9 mouse cellular contexts compared by ENCODE assay signal in genomic region chr7:16890536-16890935, GRCm38 (mm10). TPM values are rescaled to one million over a fixed set of nuclear protein-coding genes. Genes with fewer than 3 reads are reported as not detected.
A peak's percentile ranks its signal among the peaks of the same experiment; 100 is the strongest.
DNase-seq lines count a peak whose midpoint lies in the region; ATAC-seq lines count a peak whose summit lies in the region.
"Had no signal": no experiment of that assay in that cellular context is flagged by ENCODE, and none has a peak within 500 bp of the region (broad histone marks: within the 10 kb centered on the region; RNA-seq: fewer than 3 reads in every experiment).

No protein-coding gene starts in this region.

- peak overlapping the region; percentile 42 for H3K4me2 ChIP-seq in neural tube, embryonic 11.5 days (ENCODE audit: low read depth)
- peak overlapping the region; percentile 68 for H3K4me2 ChIP-seq in heart, embryonic 16.5 days (ENCODE audit: low read depth, low read length)
- peak overlapping the region; percentile 64 for H3K4me2 ChIP-seq in limb, embryonic 11.5 days (ENCODE audit: low read depth, severe bottlenecking)
- H3K4me2 ChIP-seq in stomach, embryonic 16.5 days (ENCODE audit: low read depth, low read length) = peak overlapping the region; percentile 68

- no peak overlapping the region for H3K4me3 ChIP-seq in neural tube, embryonic 11.5 days (ENCODE audit: low read depth, low read length)
- H3K4me3 ChIP-seq in heart, embryonic 16.5 days (ENCODE audit: low read length) = peak overlapping the region; percentile 33
- H3K4me3 ChIP-seq in limb, embryonic 11.5 days (ENCODE audit: low read depth, low read length) = peak overlapping the region; percentile 32
- peak overlapping the region; percentile 13; the same call in 1 of the 2 replicates for H3K4me3 ChIP-seq in stomach, embryonic 16.5 days (replicated peaks; ENCODE audit: low read length)

- H3K27me3 ChIP-seq in neural tube, embryonic 11.5 days (ENCODE audit: control insufficient read depth, insufficient read depth, low read length) = peaks cover 32% of the 10 kb centered on the region
- H3K27me3 ChIP-seq in heart, embryonic 16.5 days (ENCODE audit: control insufficient read depth, insufficient read depth, low read length) = peaks cover 22% of the 10 kb centered on the region
- H3K27me3 ChIP-seq in limb, embryonic 11.5 days (ENCODE audit: control insufficient read depth, insufficient read depth, low read length) = no peaks in the 10 kb centered on the region
- peaks cover 15% of the 10 kb centered on the region for H3K27me3 ChIP-seq in stomach, embryonic 16.5 days (ENCODE audit: control insufficient read depth, insufficient read depth, low read length)

- H3K4me1 ChIP-seq in neural tube, embryonic 11.5 days (ENCODE audit: control insufficient read depth, insufficient read depth, low read length) = peaks cover 29% of the 10 kb centered on the region
- peaks cover 19% of the 10 kb centered on the region for H3K4me1 ChIP-seq in heart, embryonic 16.5 days (ENCODE audit: control insufficient read depth, insufficient read depth, low read length)
- peaks cover 41% of the 10 kb centered on the region for H3K4me1 ChIP-seq in limb, embryonic 11.5 days (ENCODE audit: control insufficient read depth, insufficient read depth, low read length)
- H3K4me1 ChIP-seq in stomach, embryonic 16.5 days (ENCODE audit: control insufficient read depth, insufficient read depth, low read length) = peaks cover 37% of the 10 kb centered on the region

- ATAC-seq in neural tube, embryonic 11.5 days (ENCODE audit: insufficient read depth, low FRiP score, low TSS enrichment) = no peak
- ATAC-seq in heart, embryonic 16.5 days (replicated peaks; ENCODE audit: extremely low read depth, insufficient read depth, low FRiP score) = no peak; the same call in 1 of the 2 replicates
- ATAC-seq in limb, embryonic 11.5 days (ENCODE audit: insufficient number of reproducible peaks, low FRiP score, low TSS enrichment, low read depth) = no peak
- peak; percentile 0; the same call in 1 of the 2 replicates for ATAC-seq in stomach, embryonic 16.5 days (ENCODE audit: insufficient read depth, low FRiP score)

- H3K27ac ChIP-seq in neural tube, embryonic 11.5 days (ENCODE audit: low read depth, low read length) = peak overlapping the region; percentile 9
- peak overlapping the region; percentile 72 for H3K27ac ChIP-seq in heart, embryonic 16.5 days (ENCODE audit: low read length)
- peak overlapping the region; percentile 98 for H3K27ac ChIP-seq in limb, embryonic 11.5 days (replicated peaks; ENCODE audit: low read depth, low read length)
- H3K27ac ChIP-seq in stomach, embryonic 16.5 days (ENCODE audit: low read length) = peak overlapping the region; percentile 97

- no peak for DNase-seq in neural tube, embryonic 11.5 days (ENCODE audit: low spot score)
- DNase-seq in neural tube, embryonic 10.5 days (ENCODE audit: extremely low spot score, low spot score) = no peak
- DNase-seq in limb, embryonic 11.5 days (ENCODE audit: low spot score) = peak; percentile 55
- DNase-seq in T-cell, adult 2 months (ENCODE audit: low spot score) = no peak
- no peak for DNase-seq in spleen, adult 12 weeks (ENCODE audit: low spot score)
- no peak for DNase-seq in layer of hippocampus, adult 18-20 months (ENCODE audit: low spot score in 2 of 2)

- H3K9me3 ChIP-seq in neural tube, embryonic 11.5 days (ENCODE audit: control insufficient read depth, low read length) = peaks cover 4% of the 10 kb centered on the region; the same call in 1 of the 2 replicates
- peaks cover 12% of the 10 kb centered on the region for H3K9me3 ChIP-seq in heart, embryonic 16.5 days (replicated peaks; ENCODE audit: control insufficient read depth, low read length)
- H3K9me3 ChIP-seq in limb, embryonic 11.5 days (ENCODE audit: control insufficient read depth, low read length) = peaks cover 12% of the 10 kb centered on the region
- H3K9me3 ChIP-seq in stomach, embryonic 16.5 days (replicated peaks; ENCODE audit: control insufficient read depth, low read length) = peaks cover 9% of the 10 kb centered on the region

- H3K9ac ChIP-seq in neural tube, embryonic 11.5 days (ENCODE audit: low read length) = peak overlapping the region; percentile 39
- H3K9ac ChIP-seq in heart, embryonic 16.5 days (ENCODE audit: low read length) = peak overlapping the region; percentile 44
- peak overlapping the region; percentile 69 for H3K9ac ChIP-seq in limb, embryonic 11.5 days (ENCODE audit: low read length)
- H3K9ac ChIP-seq in stomach, embryonic 16.5 days (ENCODE audit: low read length) = peak overlapping the region; percentile 37; the same call in 1 of the 2 replicates

- peaks cover 10% of the 10 kb centered on the region for H3K36me3 ChIP-seq in neural tube, embryonic 11.5 days (ENCODE audit: control insufficient read depth, insufficient read depth, low read length)
- peaks cover 23% of the 10 kb centered on the region for H3K36me3 ChIP-seq in heart, embryonic 16.5 days (ENCODE audit: control insufficient read depth, insufficient read depth)
- H3K36me3 ChIP-seq in limb, embryonic 11.5 days (ENCODE audit: control insufficient read depth, insufficient read depth, low read length) = peaks cover 22% of the 10 kb centered on the region
- peaks cover 10% of the 10 kb centered on the region for H3K36me3 ChIP-seq in stomach, embryonic 16.5 days (ENCODE audit: control insufficient read depth, insufficient read depth, low read length)

- WGBS in neural tube, embryonic 11.5 days = 44% methylated on average over 6 of the region's 6 CpGs
- WGBS in heart, embryonic 16.5 days = 29% methylated on average over 6 of the region's 6 CpGs
- WGBS in limb, embryonic 11.5 days = 11% methylated on average over 6 of the region's 6 CpGs
- WGBS in stomach, embryonic 16.5 days = 24% methylated on average over 6 of the region's 6 CpGs

RNA-seq across cellular contexts. Expression of gene Gng8, which starts 1.1 kb away (rescaled TPM):
- polyA plus RNA-seq in neural tube, embryonic 11.5 days (2014; fragmentation: Nextera tagmentation; extraction: Ambion mirVana) = 7.0 and 7.2 TPM in 2 replicates
- polyA plus RNA-seq in heart, embryonic 16.5 days (2015; fragmentation: Nextera tagmentation; extraction: Ambion mirVana) = 2.9 and 3.7 TPM in 2 replicates
- polyA plus RNA-seq in limb, embryonic 11.5 days (2014; fragmentation: Nextera tagmentation; extraction: Ambion mirVana) = 13.9 and 15.9 TPM in 2 replicates
- 9.7 and 12.0 TPM in 2 replicates for polyA plus RNA-seq in stomach, embryonic 16.5 days (2015; fragmentation: Nextera tagmentation; extraction: Ambion mirVana)
- 1 to 10 TPM; 2.6 to 2.8 TPM for total RNA-seq in layer of hippocampus, adult 18-20 months (2021)

RNA-seq across cellular contexts. Expression of gene Dact3, which starts 15.4 kb away (rescaled TPM):
- 9.5 and 10.6 TPM in 2 replicates for polyA plus RNA-seq in neural tube, embryonic 11.5 days (2014; fragmentation: Nextera tagmentation; extraction: Ambion mirVana)
- 2.8 and 3.1 TPM in 2 replicates for polyA plus RNA-seq in heart, embryonic 16.5 days (2015; fragmentation: Nextera tagmentation; extraction: Ambion mirVana)
- 14.6 and 15.7 TPM in 2 replicates for polyA plus RNA-seq in limb, embryonic 11.5 days (2014; fragmentation: Nextera tagmentation; extraction: Ambion mirVana)
- polyA plus RNA-seq in stomach, embryonic 16.5 days (2015; fragmentation: Nextera tagmentation; extraction: Ambion mirVana) = 2.3 TPM in 2 replicates
- total RNA-seq in layer of hippocampus, adult 18-20 months (2021) = 100 to 1,000 TPM; 173 to 175 TPM

RNA-seq across cellular contexts. Expression of gene Ptgir, which starts 15.8 kb away (rescaled TPM):
- polyA plus RNA-seq in neural tube, embryonic 11.5 days (2014; fragmentation: Nextera tagmentation; extraction: Ambion mirVana) = 0.41 and 0.76 TPM in 2 replicates
- polyA plus RNA-seq in heart, embryonic 16.5 days (2015; fragmentation: Nextera tagmentation; extraction: Ambion mirVana) = 1.4 and 1.5 TPM in 2 replicates
- 0.24 and 0.44 TPM in 2 replicates for polyA plus RNA-seq in limb, embryonic 11.5 days (2014; fragmentation: Nextera tagmentation; extraction: Ambion mirVana)
- polyA plus RNA-seq in stomach, embryonic 16.5 days (2015; fragmentation: Nextera tagmentation; extraction: Ambion mirVana) = 3.0 and 3.2 TPM in 2 replicates
- under 1 TPM in 1 of 2 experiments, not detected in 1; 0.10 TPM for total RNA-seq in layer of hippocampus, adult 18-20 months (2021)
- polyA plus RNA-seq: neural tube, embryonic 14.5 days had no signal

RNA-seq across cellular contexts. Expression of gene Calm3, which starts 33.4 kb away (rescaled TPM):
- polyA plus RNA-seq in neural tube, embryonic 11.5 days (2014; fragmentation: Nextera tagmentation; extraction: Ambion mirVana) = 257 and 263 TPM in 2 replicates
- polyA plus RNA-seq in heart, embryonic 16.5 days (2015; fragmentation: Nextera tagmentation; extraction: Ambion mirVana) = 112 and 128 TPM in 2 replicates
- polyA plus RNA-seq in limb, embryonic 11.5 days (2014; fragmentation: Nextera tagmentation; extraction: Ambion mirVana) = 176 and 201 TPM in 2 replicates
- 120 and 126 TPM in 2 replicates for polyA plus RNA-seq in stomach, embryonic 16.5 days (2015; fragmentation: Nextera tagmentation; extraction: Ambion mirVana)
- 1,000 to 10,000 TPM; 2,132 to 2,161 TPM for total RNA-seq in layer of hippocampus, adult 18-20 months (2021)

RNA-seq across cellular contexts. Expression of gene Prkd2, which starts 47.8 kb away (rescaled TPM):
- 10.9 and 11.2 TPM in 2 replicates for polyA plus RNA-seq in neural tube, embryonic 11.5 days (2014; fragmentation: Nextera tagmentation; extraction: Ambion mirVana)
- polyA plus RNA-seq in heart, embryonic 16.5 days (2015; fragmentation: Nextera tagmentation; extraction: Ambion mirVana) = 13.0 and 15.4 TPM in 2 replicates
- polyA plus RNA-seq in limb, embryonic 11.5 days (2014; fragmentation: Nextera tagmentation; extraction: Ambion mirVana) = 16.6 and 16.8 TPM in 2 replicates
- 11.1 and 11.8 TPM in 2 replicates for polyA plus RNA-seq in stomach, embryonic 16.5 days (2015; fragmentation: Nextera tagmentation; extraction: Ambion mirVana)
- 1 to 10 TPM; 4.7 to 6.1 TPM for total RNA-seq in layer of hippocampus, adult 18-20 months (2021)

Comparison
In these comparisons a context has a peak if more than half of its experiments do, and no peak if none do; other contexts are left out.
1. H3K27ac ChIP-seq: peak in every context shown above with its lines; median percentile 98 in limb, embryonic 11.5 days; 97 in stomach, embryonic 16.5 days; 72 in heart, embryonic 16.5 days; 9 in neural tube, embryonic 11.5 days.